Mouse (Mus musculus): Measurements from ENCODE around the gene Cldn9.

DNA sequence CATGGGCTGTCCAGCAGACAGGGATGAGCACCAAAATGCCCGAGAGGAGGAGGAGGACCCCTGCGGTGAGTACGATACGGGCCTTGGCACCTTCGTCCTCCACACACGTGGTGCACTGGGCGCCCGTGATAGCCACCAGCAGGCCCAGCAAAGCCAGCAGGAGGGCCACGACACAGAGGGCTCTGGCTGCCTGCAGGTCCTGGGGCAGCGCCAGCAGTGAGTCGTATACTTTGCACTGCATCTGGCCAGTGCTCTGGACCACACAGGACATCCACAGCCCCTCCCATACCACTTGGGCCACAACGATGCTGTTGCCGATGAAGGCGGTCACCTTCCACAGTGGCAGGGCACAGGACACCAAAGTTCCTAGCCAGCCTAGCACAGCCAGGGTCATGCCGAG, 600 bp downstream of the Cldn9 start:
- TF ChIP-seq CTCF (conservative IDR thresholded peaks at IDR 0.05; ENCODE audit: low read length) (no peak), NANOG (IDR thresholded peaks at IDR 0.05; ENCODE audit: borderline replicate concordance, low read length) (no peak), POU5F1 (IDR thresholded peaks at IDR 0.05; ENCODE audit: borderline replicate concordance, low read length) (no peak)

Measured in E14TG2a.4 (cell line).